Mouse (Mus musculus) erythroblast, embryonic 14.5 days (primary cell): ENCODE data around the gene Ociad1. TPM values are rescaled to one million over a fixed set of nuclear protein-coding genes. Genes with fewer than 3 reads are reported as not detected.

ENCODE experiments used
- H3K27me3 ChIP-seq: 2 replicates; pipeline ENCODE4 v1.6.1; 2012; ENCODE audit warnings: inconsistent platforms; ENCODE audit not compliant: control insufficient read depth
- H3K36me3 ChIP-seq: 2 replicates; pipeline ENCODE4 v1.6.1; 2012; ENCODE audit warnings: mild to moderate bottlenecking, inconsistent platforms; ENCODE audit not compliant: control insufficient read depth
- H3K4me1 ChIP-seq: 2 replicates; pipeline ENCODE4 v1.6.1; 2012; ENCODE audit warnings: inconsistent platforms; ENCODE audit not compliant: control insufficient read depth
- H3K4me3 ChIP-seq: replicated peaks from 2 replicates; pipeline ENCODE3; 2012; ENCODE audit warnings: moderate library complexity, mild to moderate bottlenecking, inconsistent platforms
- H3K9me3 ChIP-seq: 2 replicates; pipeline ENCODE4 v1.6.1; 2012; ENCODE audit warnings: low read length, inconsistent platforms, mixed read lengths; ENCODE audit not compliant: control insufficient read depth
- GATA1 ChIP-seq: IDR thresholded peaks from 2 replicates; pipeline ENCODE4 v1.6.1; 2012; ENCODE audit warnings: low read length, inconsistent platforms, mixed read lengths
- TAL1 ChIP-seq: IDR thresholded peaks from 3 replicates; pipeline ENCODE4 v1.6.1; 2012; ENCODE audit warnings: low read length, inconsistent platforms, mixed read lengths
- polyA plus RNA-seq: library from polyadenylated mRNA; stranded (reverse); fragments of >175 nt; gene quantifications from 2 replicates; pipeline ENCODE4 v1.2.3, GENCODE M21; 2012

Gene Ociad1
- 8.0 and 11.4 TPM in 2 replicates for polyA plus RNA-seq

DNA sequence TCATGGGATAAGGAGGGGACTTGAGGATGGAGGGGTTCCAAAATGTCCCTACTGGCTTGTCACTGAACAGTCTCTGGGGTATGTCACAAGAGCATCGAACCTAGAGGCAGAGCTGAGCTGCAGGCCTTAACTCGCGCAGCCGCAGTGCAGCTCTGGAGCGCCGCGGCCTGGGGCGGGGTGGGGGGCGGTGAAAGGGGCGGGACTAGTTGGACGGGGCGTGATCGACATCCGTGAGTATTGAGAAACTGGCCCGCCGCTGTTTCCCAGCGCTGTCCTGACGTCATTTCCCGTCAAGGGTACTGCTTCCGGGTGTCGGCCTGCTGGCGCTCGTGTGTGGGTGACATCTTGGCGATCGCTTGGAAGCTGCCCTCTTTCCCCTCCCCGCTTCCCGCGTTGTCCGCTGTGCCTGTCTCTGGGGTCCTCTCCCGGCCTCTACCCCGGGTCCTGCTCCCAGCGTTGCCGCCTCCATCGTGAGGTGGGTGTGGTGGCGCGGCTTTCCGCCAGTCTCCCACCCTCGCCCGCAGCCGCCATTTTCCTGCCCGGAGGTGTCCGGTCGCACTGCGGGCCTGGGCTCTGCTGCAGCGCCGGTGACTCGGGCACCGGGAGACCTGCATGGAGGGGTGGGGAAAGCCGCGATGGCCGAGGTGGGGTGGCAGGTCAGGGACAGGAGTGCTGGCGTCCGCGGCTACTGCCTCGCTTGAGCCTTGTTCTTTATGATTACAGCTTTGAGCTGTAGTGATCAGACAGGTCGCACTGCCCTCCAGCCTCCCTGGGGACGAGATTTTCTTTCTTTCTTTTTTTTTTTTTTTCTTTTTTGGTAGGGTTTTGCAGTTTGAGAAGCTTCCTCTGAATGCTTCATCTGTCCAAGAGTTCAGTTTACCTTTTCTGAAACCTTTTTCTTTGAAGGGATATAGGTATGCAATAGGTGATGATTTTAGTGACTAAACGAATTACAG lies at the start of gene Ociad1:
TSS of gene Ociad1 (plus strand) at position 283 of the 956 bp plus-strand sequence.
- no peaks in the 10 kb centered on the region for H3K9me3 ChIP-seq
- H3K27me3 ChIP-seq: no peaks in the 10 kb centered on the region
- H3K4me1 ChIP-seq: peaks cover 32% of the 10 kb centered on the region
- TF ChIP-seq GATA1 (no peak), TAL1 (no peak)
- H3K36me3 ChIP-seq: peaks cover 37% of the 10 kb centered on the region
- H3K4me3 ChIP-seq: peak within 1 kb of the TSS; percentile 82

GRCm38 (mm10) chr5:73244403-73244802 lies 48.2 kb upstream of the Ociad1 start:
- Histone ChIP-seq H3K36me3 (peaks cover 32% of the 10 kb centered on the region), H3K4me3 (no peak overlapping the region), H3K27me3 (no peaks in the 10 kb centered on the region), H3K4me1 (peaks cover 73% of the 10 kb centered on the region), H3K9me3 (no peaks in the 10 kb centered on the region)
- TF ChIP-seq TAL1 (no peak), GATA1 (no peak)

- Histone ChIP-seq H3K4me1 (peaks cover 79% of the 10 kb centered on the region), H3K4me3 (peak overlapping the region; percentile 35)
These were observed 46.2 kb upstream of the Ociad1 start for GRCm38 (mm10) chr5:73246414-73246813.

GRCm38 (mm10) chr5:73248211-73248610 lies 44.4 kb upstream of the Ociad1 start:
- Histone ChIP-seq H3K4me3 (no peak overlapping the region), H3K36me3 (peaks cover 46% of the 10 kb centered on the region), H3K4me1 (peaks cover 82% of the 10 kb centered on the region), H3K27me3 (no peaks in the 10 kb centered on the region), H3K9me3 (no peaks in the 10 kb centered on the region)
- TF ChIP-seq TAL1 (no peak), GATA1 (no peak)

More at GRCm38 (mm10) chr5:73246414-73246813, 46.2 kb upstream of the Ociad1 start:
- TF ChIP-seq TAL1: no peak; the same call in 2 of the 3 replicates
- TF ChIP-seq GATA1: no peak
- H3K36me3 ChIP-seq: peaks cover 47% of the 10 kb centered on the region
- H3K27me3 ChIP-seq: no peaks in the 10 kb centered on the region
- H3K9me3 ChIP-seq: no peaks in the 10 kb centered on the region

- Histone ChIP-seq H3K36me3 (peaks cover 45% of the 10 kb centered on the region), H3K27me3 (no peaks in the 10 kb centered on the region), H3K4me3 (no peak overlapping the region), H3K4me1 (peaks cover 88% of the 10 kb centered on the region), H3K9me3 (no peaks in the 10 kb centered on the region)
- TF ChIP-seq GATA1: no peak
- TF ChIP-seq TAL1: no peak
These were observed 43.2 kb upstream of the Ociad1 start for GRCm38 (mm10) chr5:73249341-73249740.

DNA sequence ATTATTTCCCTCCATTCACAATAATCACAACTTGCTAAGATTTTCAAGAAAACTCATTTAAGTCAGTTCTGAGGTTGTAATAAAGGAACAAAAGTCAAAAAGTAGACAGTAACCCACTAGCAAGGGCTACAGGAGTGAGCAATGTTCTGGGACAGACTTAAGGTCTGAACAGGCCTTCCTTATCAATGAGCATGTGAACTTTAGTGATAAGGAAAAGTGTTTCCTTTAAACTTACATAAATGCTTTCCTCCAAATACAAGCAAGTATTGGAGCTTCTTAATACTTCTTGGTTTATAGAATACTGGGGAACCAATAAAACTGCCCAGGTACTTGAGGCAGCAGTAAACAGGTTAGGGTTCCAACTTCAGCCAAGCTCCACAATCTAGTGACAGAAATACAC lies 39.8 kb upstream of the Ociad1 start:
- Histone ChIP-seq H3K4me1 (peaks cover 75% of the 10 kb centered on the region), H3K9me3 (no peaks in the 10 kb centered on the region), H3K27me3 (no peaks in the 10 kb centered on the region), H3K4me3 (peak overlapping the region; percentile 37), H3K36me3 (peaks cover 37% of the 10 kb centered on the region)
- peak; percentile 46; the same call in 1 of the 2 replicates for TF ChIP-seq GATA1
- TF ChIP-seq TAL1: no peak

DNA sequence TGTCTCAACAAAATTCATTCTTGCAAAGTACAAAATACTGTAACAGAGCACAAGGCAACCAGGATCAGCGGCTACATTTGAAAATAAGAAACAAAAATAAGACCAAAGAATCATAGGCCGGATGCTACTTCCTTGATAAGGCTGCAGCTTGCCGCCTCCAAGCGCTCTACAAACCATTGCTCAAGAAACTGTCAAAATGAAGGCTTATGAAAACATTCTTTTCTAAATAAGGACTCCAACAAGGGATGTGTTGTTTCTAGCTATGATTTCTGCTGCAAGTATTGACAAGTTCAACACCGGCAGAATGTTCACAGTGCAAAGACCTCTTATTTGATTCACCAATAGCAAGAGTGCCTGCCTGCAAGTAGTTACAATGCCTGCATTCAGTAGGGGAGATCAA lies 37.9 kb upstream of the Ociad1 start:
- Histone ChIP-seq H3K4me3 (peak overlapping the region; percentile 98), H3K4me1 (peaks cover 70% of the 10 kb centered on the region), H3K36me3 (peaks cover 24% of the 10 kb centered on the region), H3K9me3 (no peaks in the 10 kb centered on the region), H3K27me3 (no peaks in the 10 kb centered on the region)
- no peak for TF ChIP-seq GATA1
- no peak for TF ChIP-seq TAL1

GRCm38 (mm10) chr5:73255321-73256251 lies 37.0 kb upstream of the Ociad1 start:
- Histone ChIP-seq H3K4me1 (peaks cover 64% of the 10 kb centered on the region), H3K27me3 (no peaks in the 10 kb centered on the region), H3K9me3 (no peaks in the 10 kb centered on the region), H3K4me3 (peak overlapping the region; percentile 98), H3K36me3 (peaks cover 15% of the 10 kb centered on the region)
- no peak for TF ChIP-seq TAL1
- no peak; the same call in 1 of the 2 replicates for TF ChIP-seq GATA1
